Mouse (Mus musculus) stomach, embryonic 15.5 days (tissue): Measurements from ENCODE around the gene Cib2. TPM values are rescaled to one million over a fixed set of nuclear protein-coding genes. Genes with fewer than 3 reads are reported as not detected.

ENCODE experiments used
- ATAC-seq: fragments of 200-750 bp; cut with Nextera tagmentation; 2 replicates; pipeline ENCODE4 v1.8.0; 2017; ENCODE audit warnings: low read depth, moderate number of reproducible peaks, moderate TSS enrichment; ENCODE audit not compliant: insufficient read depth, low FRiP score
- H3K27ac ChIP-seq: fragments of 300-500 bp; sonication (generic); 2 replicates; pipeline ENCODE4 v1.5.1; 2015; ENCODE audit warnings: mild to moderate bottlenecking, inconsistent platforms
- H3K27me3 ChIP-seq: fragments of 300-500 bp; sonication (generic); replicated peaks from 2 replicates; pipeline ENCODE4 v1.6.1; 2015; ENCODE audit warnings: inconsistent platforms
- H3K36me3 ChIP-seq: fragments of 300-500 bp; sonication (generic); 2 replicates; pipeline ENCODE4 v1.6.1; 2015; ENCODE audit warnings: inconsistent platforms
- H3K4me1 ChIP-seq: fragments of 300-500 bp; sonication (generic); 2 replicates; pipeline ENCODE4 v1.6.1; 2015; ENCODE audit warnings: inconsistent platforms
- H3K4me2 ChIP-seq: fragments of 300-500 bp; sonication (generic); 2 replicates; pipeline ENCODE4 v1.6.1; 2015; ENCODE audit warnings: mild to moderate bottlenecking, inconsistent platforms
- H3K4me3 ChIP-seq: fragments of 300-500 bp; sonication (generic); replicated peaks from 2 replicates; pipeline ENCODE4 v1.5.1; 2015; ENCODE audit warnings: inconsistent platforms
- H3K9ac ChIP-seq: fragments of 300-500 bp; sonication (generic); 2 replicates; pipeline ENCODE4 v1.6.1; 2015; ENCODE audit warnings: inconsistent platforms
- H3K9me3 ChIP-seq: fragments of 300-500 bp; sonication (generic); 2 replicates; pipeline ENCODE4 v1.6.1; 2016; ENCODE audit warnings: inconsistent platforms
- WGBS: fragments of 180-500 bp; shearing (Covaris S2); methylation state at CpG from one replicate; pipeline ENCODE4 v1.1.7; 2015; 5-methylcytosine and 5-hydroxymethylcytosine counted together
- polyA plus RNA-seq: library from polyadenylated mRNA; unstranded; fragments of >200 nt; fragmentation: Nextera tagmentation; extraction: Ambion mirVana; gene quantifications from 2 replicates; pipeline ENCODE4 v1.2.1, GENCODE M21; 2015

The Cib2 gene
- polyA plus RNA-seq, 1 experiment from 2014 or later, result 11.0 TPM

GRCm38 (mm10) chr9:54540801-54541200, 19.2 kb downstream of the Cib2 start:
- Histone ChIP-seq H3K27me3 (no peaks in the 10 kb centered on the region), H3K9me3 (no peaks in the 10 kb centered on the region), H3K4me1 (no peaks in the 10 kb centered on the region), H3K27ac (no peak overlapping the region), H3K9ac (no peak overlapping the region), H3K4me3 (no peak overlapping the region), H3K36me3 (no peaks in the 10 kb centered on the region), H3K4me2 (no peak overlapping the region)
- ATAC-seq, result no peak
- WGBS, result 72% methylated on average over 5 of the region's 5 CpGs

GRCm38 (mm10) chr9:54538684-54539083, 21.3 kb downstream of the Cib2 start, which contains the start of gene Sh2d7:
Sh2d7 (plus strand) TSS chr9:54538984.
- 88% methylated on average over 14 of the region's 14 CpGs for WGBS
- no peak within 1 kb of the TSS for H3K4me2 ChIP-seq

GRCm38 (mm10) chr9:54538244-54538643, 21.8 kb downstream of the Cib2 start:
- Histone ChIP-seq H3K9ac (no peak overlapping the region), H3K4me1 (no peaks in the 10 kb centered on the region), H3K36me3 (no peaks in the 10 kb centered on the region), H3K27me3 (no peaks in the 10 kb centered on the region), H3K4me2 (no peak overlapping the region), H3K27ac (no peak overlapping the region), H3K9me3 (no peaks in the 10 kb centered on the region), H3K4me3 (no peak overlapping the region)
- ATAC-seq, result no peak
- 89% methylated on average over 3 of the region's 3 CpGs for WGBS

More at GRCm38 (mm10) chr9:54538684-54539083, 21.3 kb downstream of the Cib2 start, which contains the start of gene Sh2d7:
- no peak for ATAC-seq
- H3K27me3 ChIP-seq, result no peaks in the 10 kb centered on the region
- H3K36me3 ChIP-seq, result no peaks in the 10 kb centered on the region
- H3K9me3 ChIP-seq, result no peaks in the 10 kb centered on the region
- H3K9ac ChIP-seq, result no peak within 1 kb of the TSS
- H3K4me1 ChIP-seq, result no peaks in the 10 kb centered on the region
- H3K4me3 ChIP-seq, result no peak within 1 kb of the TSS
- H3K27ac ChIP-seq, result no peak within 1 kb of the TSS

- no peak for ATAC-seq
- H3K27ac ChIP-seq, result no peak overlapping the region
- H3K4me3 ChIP-seq, result no peak overlapping the region
- no peaks in the 10 kb centered on the region for H3K4me1 ChIP-seq
- no peaks in the 10 kb centered on the region for H3K36me3 ChIP-seq
- H3K27me3 ChIP-seq, result no peaks in the 10 kb centered on the region
- no peaks in the 10 kb centered on the region for H3K9me3 ChIP-seq
- WGBS, result 74% methylated on average over 3 of the region's 3 CpGs
- no peak overlapping the region for H3K4me2 ChIP-seq
- H3K9ac ChIP-seq, result no peak overlapping the region
Observed at GRCm38 (mm10) chr9:54537480-54537879, 22.5 kb downstream of the Cib2 start.

- ATAC-seq, result no peak
- 35% methylated on average over 4 of the region's 4 CpGs for WGBS
Observed at GRCm38 (mm10) chr9:54537030-54537429, 23.0 kb downstream of the Cib2 start.

GRCm38 (mm10) chr9:54536236-54536635, 23.8 kb downstream of the Cib2 start:
- Histone ChIP-seq H3K9ac (no peak overlapping the region), H3K9me3 (no peaks in the 10 kb centered on the region), H3K4me2 (no peak overlapping the region), H3K4me3 (no peak overlapping the region), H3K27me3 (no peaks in the 10 kb centered on the region), H3K36me3 (no peaks in the 10 kb centered on the region), H3K27ac (no peak overlapping the region), H3K4me1 (no peaks in the 10 kb centered on the region)
- 79% methylated on average over 7 of the region's 7 CpGs for WGBS
- ATAC-seq, result no peak

More at GRCm38 (mm10) chr9:54537030-54537429, 23.0 kb downstream of the Cib2 start:
- Histone ChIP-seq H3K4me2 (no peak overlapping the region), H3K4me3 (no peak overlapping the region), H3K4me1 (no peaks in the 10 kb centered on the region), H3K36me3 (no peaks in the 10 kb centered on the region), H3K27me3 (no peaks in the 10 kb centered on the region), H3K9ac (no peak overlapping the region), H3K9me3 (no peaks in the 10 kb centered on the region), H3K27ac (no peak overlapping the region)

GRCm38 (mm10) chr9:54533975-54534374, 26.0 kb downstream of the Cib2 start:
- Histone ChIP-seq H3K4me1 (no peaks in the 10 kb centered on the region), H3K36me3 (no peaks in the 10 kb centered on the region), H3K4me3 (no peak overlapping the region), H3K4me2 (no peak overlapping the region), H3K27me3 (no peaks in the 10 kb centered on the region), H3K9me3 (no peaks in the 10 kb centered on the region), H3K9ac (no peak overlapping the region), H3K27ac (no peak overlapping the region)
- WGBS, result 56% methylated on average over 5 of the region's 5 CpGs
- no peak for ATAC-seq

- no peaks in the 10 kb centered on the region for H3K9me3 ChIP-seq
Observed at GRCm38 (mm10) chr9:54532926-54533325, 27.1 kb downstream of the Cib2 start.

GRCm38 (mm10) chr9:54531421-54531820, 28.6 kb downstream of the Cib2 start:
- H3K4me3 ChIP-seq, result no peak overlapping the region
- ATAC-seq, result no peak
- no peaks in the 10 kb centered on the region for H3K4me1 ChIP-seq
- no peak overlapping the region for H3K27ac ChIP-seq
- no peak overlapping the region for H3K9ac ChIP-seq
- no peaks in the 10 kb centered on the region for H3K9me3 ChIP-seq
- H3K4me2 ChIP-seq, result no peak overlapping the region
- H3K36me3 ChIP-seq, result no peaks in the 10 kb centered on the region
- no peaks in the 10 kb centered on the region for H3K27me3 ChIP-seq

More at GRCm38 (mm10) chr9:54532926-54533325, 27.1 kb downstream of the Cib2 start:
- Histone ChIP-seq H3K9ac (no peak overlapping the region), H3K27ac (no peak overlapping the region), H3K36me3 (no peaks in the 10 kb centered on the region), H3K4me2 (no peak overlapping the region), H3K4me3 (no peak overlapping the region), H3K27me3 (no peaks in the 10 kb centered on the region), H3K4me1 (no peaks in the 10 kb centered on the region)
- WGBS, result 72% methylated on average over 2 of the region's 2 CpGs
- ATAC-seq, result no peak

- Histone ChIP-seq H3K4me3 (no peak overlapping the region), H3K4me1 (no peaks in the 10 kb centered on the region), H3K36me3 (no peaks in the 10 kb centered on the region), H3K9me3 (no peaks in the 10 kb centered on the region), H3K4me2 (no peak overlapping the region), H3K9ac (no peak overlapping the region), H3K27me3 (no peaks in the 10 kb centered on the region), H3K27ac (no peak overlapping the region)
- 84% methylated on average over 6 of the region's 6 CpGs for WGBS
- no peak for ATAC-seq
Observed at GRCm38 (mm10) chr9:54530836-54531235, 29.2 kb downstream of the Cib2 start.

GRCm38 (mm10) chr9:54529950-54530349, 30.1 kb downstream of the Cib2 start:
- Histone ChIP-seq H3K4me2 (no peak overlapping the region), H3K27ac (no peak overlapping the region), H3K9me3 (no peaks in the 10 kb centered on the region), H3K27me3 (no peaks in the 10 kb centered on the region), H3K36me3 (no peaks in the 10 kb centered on the region), H3K4me3 (no peak overlapping the region), H3K4me1 (no peaks in the 10 kb centered on the region), H3K9ac (no peak overlapping the region)
- no peak for ATAC-seq
- WGBS, result 71% methylated on average over 2 of the region's 2 CpGs

GRCm38 (mm10) chr9:54527694-54528093, 32.3 kb downstream of the Cib2 start:
- Histone ChIP-seq H3K4me3 (no peak overlapping the region), H3K4me2 (no peak overlapping the region), H3K9me3 (no peaks in the 10 kb centered on the region), H3K4me1 (no peaks in the 10 kb centered on the region), H3K27ac (no peak overlapping the region), H3K36me3 (no peaks in the 10 kb centered on the region), H3K9ac (no peak overlapping the region), H3K27me3 (no peaks in the 10 kb centered on the region)
- no peak for ATAC-seq
- 68% methylated on average over 7 of the region's 7 CpGs for WGBS

GRCm38 (mm10) chr9:54520286-54520685, 39.7 kb downstream of the Cib2 start:
- Histone ChIP-seq H3K9ac (no peak overlapping the region), H3K27me3 (no peaks in the 10 kb centered on the region), H3K9me3 (no peaks in the 10 kb centered on the region), H3K4me3 (no peak overlapping the region), H3K4me2 (no peak overlapping the region), H3K27ac (no peak overlapping the region), H3K4me1 (no peaks in the 10 kb centered on the region), H3K36me3 (no peaks in the 10 kb centered on the region)
- WGBS, result 65% methylated on average over 4 of the region's 4 CpGs
- no peak for ATAC-seq
